Mouse (Mus musculus) heart, embryonic 13.5 days (tissue): ENCODE results near the gene Usp27x. TPM values are rescaled to one million over a fixed set of nuclear protein-coding genes. Genes with fewer than 3 reads are reported as not detected.

Experiments used
- polyA plus RNA-seq: library from polyadenylated mRNA; unstranded; fragments of >200 nt; fragmentation: Nextera tagmentation; extraction: Ambion mirVana; gene quantifications from 2 replicates; pipeline ENCODE4 v1.2.1, GENCODE M21; 2015

Gene Usp27x
- polyA plus RNA-seq, 1 experiment from 2014 or later, result 0.44 TPM

Other genes starting within 250 kb of the Usp27x start
- 15.5 and 16.2 TPM in 2 replicates for gene Clcn5, start 56.5 kb downstream of the Usp27x start, polyA plus RNA-seq
- gene Foxp3, start 197.8 kb upstream of the Usp27x start, polyA plus RNA-seq, result 0.19 TPM in 1 of 2 replicates, not detected in the other
- gene Ppp1r3f, start 198.5 kb upstream of the Usp27x start, polyA plus RNA-seq, result 1.4 and 1.8 TPM in 2 replicates
- gene Ccdc22, start 229.7 kb upstream of the Usp27x start, polyA plus RNA-seq, result 18.2 and 20.0 TPM in 2 replicates
- not detected in 2 replicates for gene Cacna1f, start 231.3 kb upstream of the Usp27x start, polyA plus RNA-seq